Mouse (Mus musculus) right cerebral cortex, adult 2 months (tissue): Measurements from ENCODE around the gene Fam83f.
"Not testable (repeated sequence)": the region's sequence is repeated elsewhere in the genome, so short reads cannot be mapped to it uniquely, and the experiment has no call there.

Source experiments
- DNase-seq, 2 experiments: peaks; one replicate each; pipeline ENCODE4 v3.0.0; 2021 to 2022; ENCODE audit warnings: low spot score in 2 of 2

The Fam83f gene

GRCm38 (mm10) chr15:80705828-80706549 is 34.3 kb downstream of the Fam83f start:
- DNase-seq = peak; percentile 89 to 93

- DNase-seq = peak in 1 of 2 experiments; percentile 13
Measured at GRCm38 (mm10) chr15:80706596-80706995, 34.9 kb downstream of the Fam83f start.

GRCm38 (mm10) chr15:80707088-80707487 is 35.4 kb downstream of the Fam83f start:
- peak; percentile 27 to 35 for DNase-seq

- no peak for DNase-seq
Measured at GRCm38 (mm10) chr15:80709593-80709992, 37.9 kb downstream of the Fam83f start.

GRCm38 (mm10) chr15:80710257-80710607 is 38.6 kb downstream of the Fam83f start:
- DNase-seq = no peak

GRCm38 (mm10) chr15:80710608-80711363 is 39.1 kb downstream of the Fam83f start, which contains the start of gene Tnrc6b:
Gene Tnrc6b (plus strand): TSS chr15:80711313.
- DNase-seq = peak; percentile 99

GRCm38 (mm10) chr15:80711401-80712151 is 39.9 kb downstream of the Fam83f start:
- DNase-seq = peak; percentile 53 to 62

- no peak for DNase-seq
Measured at GRCm38 (mm10) chr15:80714299-80714698, 42.7 kb downstream of the Fam83f start.

GRCm38 (mm10) chr15:80716631-80717135 is 45.0 kb downstream of the Fam83f start:
- no peak for DNase-seq

- no peak for DNase-seq
Measured at GRCm38 (mm10) chr15:80717431-80717830, 45.8 kb downstream of the Fam83f start.

GRCm38 (mm10) chr15:80720249-80720648 is 48.6 kb downstream of the Fam83f start:
- no peak for DNase-seq

GRCm38 (mm10) chr15:80721861-80722260 is 50.2 kb downstream of the Fam83f start:
- no peak for DNase-seq

- no peak for DNase-seq
Measured at GRCm38 (mm10) chr15:80722366-80722765, 50.7 kb downstream of the Fam83f start.

GRCm38 (mm10) chr15:80729477-80729876 is 57.8 kb downstream of the Fam83f start:
- DNase-seq = no peak

- DNase-seq = no peak
Measured at GRCm38 (mm10) chr15:80731043-80731442, 59.4 kb downstream of the Fam83f start.

- DNase-seq = no peak
Measured at GRCm38 (mm10) chr15:80731511-80731910, 59.9 kb downstream of the Fam83f start.

GRCm38 (mm10) chr15:80732266-80733030 is 60.8 kb downstream of the Fam83f start:
- DNase-seq = no peak

- no peak for DNase-seq
Measured at GRCm38 (mm10) chr15:80735300-80735699, 63.7 kb downstream of the Fam83f start.

- DNase-seq = not testable (repeated sequence)
Measured at GRCm38 (mm10) chr15:80735708-80736107, 64.1 kb downstream of the Fam83f start.

GRCm38 (mm10) chr15:80736553-80736952 is 64.9 kb downstream of the Fam83f start:
- DNase-seq = no peak

- DNase-seq = no peak
Measured at GRCm38 (mm10) chr15:80738244-80738643, 66.6 kb downstream of the Fam83f start.
